Mouse (Mus musculus) hindbrain, embryonic 10.5 days (tissue): Measurements from ENCODE around the gene Tex10. TPM values are rescaled to one million over a fixed set of nuclear protein-coding genes. Genes with fewer than 3 reads are reported as not detected.
A peak's percentile ranks its signal among the peaks of the same experiment; 100 is the strongest.

Experiments used
- DNase-seq: peaks from one replicate; pipeline ENCODE4 v3.0.0-alpha.2; 2017; ENCODE audit warnings: low spot score
- H3K27ac ChIP-seq: fragments of 300-500 bp; sonication (generic); 2 replicates; pipeline ENCODE4 v1.5.1; 2016; ENCODE audit warnings: mild to moderate bottlenecking, moderate library complexity
- H3K27me3 ChIP-seq: fragments of 300-500 bp; sonication (generic); 2 replicates; pipeline ENCODE4 v1.6.1; 2016; ENCODE audit warnings: mild to moderate bottlenecking; ENCODE audit not compliant: poor library complexity, insufficient read depth, severe bottlenecking
- H3K36me3 ChIP-seq: fragments of 300-500 bp; sonication (generic); 2 replicates; pipeline ENCODE4 v1.6.1; 2016; ENCODE audit warnings: mild to moderate bottlenecking, moderate library complexity
- H3K4me1 ChIP-seq: fragments of 300-500 bp; sonication (generic); replicated peaks from 2 replicates; pipeline ENCODE4 v1.6.1; 2016; ENCODE audit warnings: mild to moderate bottlenecking
- H3K4me3 ChIP-seq: fragments of 300-500 bp; sonication (generic); 2 replicates; pipeline ENCODE4 v1.5.1; 2016; ENCODE audit warnings: mild to moderate bottlenecking, moderate library complexity
- H3K9me3 ChIP-seq: fragments of 300-500 bp; sonication (generic); 2 replicates; pipeline ENCODE4 v1.6.1; 2016; ENCODE audit warnings: mild to moderate bottlenecking, moderate library complexity
- WGBS: fragments of 180-500 bp; shearing (Covaris S2); methylation state at CpG from one replicate; pipeline ENCODE4 v1.1.7; 2016; 5-methylcytosine and 5-hydroxymethylcytosine counted together
- polyA plus RNA-seq: library from polyadenylated mRNA; unstranded; fragments of >200 nt; fragmentation: Nextera tagmentation; extraction: Ambion mirVana; gene quantifications from 2 replicates; pipeline ENCODE4 v1.2.1, GENCODE M21; 2016

Tex10 gene
- polyA plus RNA-seq, result 59.3 and 70.6 TPM in 2 replicates

GRCm38 (mm10) chr4:48472792-48473650 lies at the start of gene Tex10:
Tex10 (minus strand) TSS chr4:48473459.
- H3K4me1 ChIP-seq, result peaks cover 26% of the 10 kb centered on the region
- no peaks in the 10 kb centered on the region for H3K9me3 ChIP-seq
- DNase-seq, result peak; percentile 95
- peak within 1 kb of the TSS; percentile 84 for H3K4me3 ChIP-seq
- H3K27me3 ChIP-seq, result no peaks in the 10 kb centered on the region
- H3K27ac ChIP-seq, result peak within 1 kb of the TSS; percentile 97
- peaks cover 19% of the 10 kb centered on the region for H3K36me3 ChIP-seq
- WGBS, result under 1% methylated on average over 89 of the region's 89 CpGs

GRCm38 (mm10) chr4:48510861-48511260 lies 37.6 kb upstream of the Tex10 start:
- Histone ChIP-seq H3K9me3 (peaks cover 11% of the 10 kb centered on the region; the same call in 1 of the 2 replicates), H3K4me3 (no peak overlapping the region), H3K4me1 (no peaks in the 10 kb centered on the region), H3K27me3 (no peaks in the 10 kb centered on the region), H3K27ac (no peak overlapping the region), H3K36me3 (no peaks in the 10 kb centered on the region)
- WGBS, result 69% methylated on average over 2 of the region's 2 CpGs
- no peak for DNase-seq

DNA sequence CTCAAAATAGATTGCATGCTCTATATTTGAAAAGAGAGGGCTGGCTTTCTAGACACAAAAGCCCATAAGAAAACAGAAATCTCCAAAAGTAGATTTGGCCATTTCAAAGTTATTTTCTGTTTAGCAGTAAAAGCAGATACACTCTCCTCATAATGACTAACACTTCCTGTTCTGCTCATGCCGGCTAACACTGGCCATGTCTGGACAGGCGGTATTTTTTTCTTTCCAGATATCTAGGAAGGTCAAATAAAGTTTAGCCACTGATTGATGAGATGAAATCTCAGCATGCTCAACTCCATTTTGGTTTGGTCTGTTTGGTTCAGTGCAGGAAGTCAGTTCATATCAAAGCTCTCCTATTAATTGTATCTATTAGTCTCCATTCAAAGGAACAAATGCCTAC lies 19.3 kb upstream of the Tex10 start:
- DNase-seq, result no peak
- H3K9me3 ChIP-seq, result no peaks in the 10 kb centered on the region
- H3K36me3 ChIP-seq, result no peaks in the 10 kb centered on the region
- H3K27me3 ChIP-seq, result no peaks in the 10 kb centered on the region
- no peak overlapping the region for H3K27ac ChIP-seq
- 90% methylated on average over 2 of the region's 2 CpGs for WGBS
- H3K4me1 ChIP-seq, result peaks cover 7% of the 10 kb centered on the region; the same call in 1 of the 2 replicates
- H3K4me3 ChIP-seq, result no peak overlapping the region

DNA sequence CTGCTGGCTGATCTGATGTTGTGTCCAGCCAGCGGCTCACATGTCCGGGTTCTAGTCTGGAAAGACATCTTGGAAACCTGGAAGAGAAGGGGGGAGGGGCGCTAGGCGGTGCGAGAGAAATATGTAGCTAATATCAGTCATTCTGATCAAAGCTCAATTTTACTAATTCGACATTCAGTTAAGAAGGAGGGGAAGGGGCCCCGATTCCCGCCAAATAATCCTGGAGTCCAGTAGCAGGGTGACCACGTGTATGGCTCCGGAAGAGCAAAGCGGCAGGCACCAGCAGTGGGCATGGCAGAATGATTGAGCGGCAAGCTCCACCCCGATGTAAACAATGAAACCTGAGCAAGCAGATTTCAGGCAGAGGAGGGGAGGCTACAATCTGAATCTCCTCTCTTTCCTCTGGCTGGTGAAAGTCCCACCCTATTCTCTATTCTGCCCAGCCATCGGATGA lies 18.1 kb upstream of the Tex10 start:
- no peaks in the 10 kb centered on the region for H3K36me3 ChIP-seq
- H3K27ac ChIP-seq, result peak overlapping the region; percentile 73
- 15% methylated on average over 14 of the region's 14 CpGs for WGBS
- peaks cover 7% of the 10 kb centered on the region; the same call in 1 of the 2 replicates for H3K4me1 ChIP-seq
- peak; percentile 69 for DNase-seq
- peak overlapping the region; percentile 45 for H3K4me3 ChIP-seq
- no peaks in the 10 kb centered on the region for H3K9me3 ChIP-seq
- no peaks in the 10 kb centered on the region for H3K27me3 ChIP-seq

GRCm38 (mm10) chr4:48488916-48489315 lies 15.7 kb upstream of the Tex10 start:
- Histone ChIP-seq H3K4me1 (peaks cover 7% of the 10 kb centered on the region; the same call in 1 of the 2 replicates), H3K36me3 (no peaks in the 10 kb centered on the region), H3K4me3 (no peak overlapping the region), H3K27me3 (no peaks in the 10 kb centered on the region), H3K9me3 (no peaks in the 10 kb centered on the region), H3K27ac (no peak overlapping the region)
- WGBS, result 87% methylated on average over 2 of the region's 2 CpGs
- no peak for DNase-seq

- no peak overlapping the region for H3K4me3 ChIP-seq
- H3K27me3 ChIP-seq, result no peaks in the 10 kb centered on the region
- 50% methylated on average over 2 of the region's 2 CpGs for WGBS
- no peak overlapping the region for H3K27ac ChIP-seq
- H3K36me3 ChIP-seq, result no peaks in the 10 kb centered on the region
- H3K9me3 ChIP-seq, result peaks cover 10% of the 10 kb centered on the region; the same call in 1 of the 2 replicates
- peak; percentile 38 for DNase-seq
- no peaks in the 10 kb centered on the region for H3K4me1 ChIP-seq
Measured at GRCm38 (mm10) chr4:48481287-48481686, 8.0 kb upstream of the Tex10 start.

- no peak for DNase-seq
- H3K4me1 ChIP-seq, result peaks cover 26% of the 10 kb centered on the region
Measured at GRCm38 (mm10) chr4:48473651-48474011, 372 bp upstream of the Tex10 start.

DNA sequence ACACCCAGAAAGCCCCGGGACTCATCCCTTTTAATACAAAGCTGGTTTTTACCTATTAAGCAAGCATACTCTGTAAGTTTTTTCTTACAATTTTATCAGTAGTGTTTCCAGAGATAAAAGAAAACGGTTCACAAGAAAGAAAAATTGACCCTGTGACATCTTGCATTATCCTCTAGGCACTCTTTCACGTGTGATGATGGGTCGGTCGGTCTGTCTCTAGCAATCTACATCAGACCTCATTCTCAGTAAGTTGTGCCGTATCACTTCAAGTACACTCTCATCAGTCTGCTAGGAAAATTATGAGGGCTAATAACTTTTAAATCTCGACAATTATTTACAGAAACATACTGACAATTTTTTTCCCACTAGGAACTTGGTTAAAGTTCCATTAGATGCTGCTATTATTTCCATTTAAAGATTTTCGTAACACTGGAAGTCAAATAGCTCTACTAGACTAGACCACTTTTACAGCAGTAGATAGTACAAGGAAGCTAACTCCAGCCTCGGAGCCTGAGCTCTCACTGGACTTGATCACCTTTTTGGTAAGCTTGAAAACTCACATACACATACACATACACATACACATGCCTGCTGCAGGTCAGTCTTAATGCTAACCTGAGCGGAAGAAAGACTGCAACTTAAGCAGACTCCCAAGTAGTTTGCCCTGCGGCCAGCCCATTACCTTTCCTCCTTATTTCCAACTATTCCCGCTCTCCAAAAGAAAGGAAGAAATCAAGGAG lies 1.0 kb downstream of the Tex10 start:
- peaks cover 27% of the 10 kb centered on the region for H3K36me3 ChIP-seq
- WGBS, result 21% methylated on average over 12 of the region's 12 CpGs
- peak; percentile 28 for DNase-seq
- peaks cover 26% of the 10 kb centered on the region for H3K4me1 ChIP-seq
- H3K4me3 ChIP-seq, result peak overlapping the region; percentile 84
- H3K27ac ChIP-seq, result peak overlapping the region; percentile 97
- H3K9me3 ChIP-seq, result no peaks in the 10 kb centered on the region
- no peaks in the 10 kb centered on the region for H3K27me3 ChIP-seq

More at GRCm38 (mm10) chr4:48473651-48474011, 372 bp upstream of the Tex10 start:
- 75% methylated on average over 2 of the region's 2 CpGs for WGBS
- H3K9me3 ChIP-seq, result 0 out of 2 replicates have a peak, but pooled peaks cover 4% of the 10 kb centered on the region
- H3K4me3 ChIP-seq, result peak overlapping the region; percentile 84
- H3K36me3 ChIP-seq, result peaks cover 13% of the 10 kb centered on the region; the same call in 1 of the 2 replicates
- no peaks in the 10 kb centered on the region for H3K27me3 ChIP-seq
- H3K27ac ChIP-seq, result peak overlapping the region; percentile 97

GRCm38 (mm10) chr4:48470977-48471376 lies 2.3 kb downstream of the Tex10 start:
- peaks cover 26% of the 10 kb centered on the region for H3K4me1 ChIP-seq
- no peak overlapping the region for H3K27ac ChIP-seq
- no peaks in the 10 kb centered on the region for H3K27me3 ChIP-seq
- H3K9me3 ChIP-seq, result no peaks in the 10 kb centered on the region
- no peak for DNase-seq
- peak overlapping the region; percentile 84 for H3K4me3 ChIP-seq
- 65% methylated on average over 1 of the region's 1 CpGs for WGBS
- peaks cover 39% of the 10 kb centered on the region for H3K36me3 ChIP-seq

- 83% methylated on average over 1 of the region's 1 CpGs for WGBS
- H3K27ac ChIP-seq, result no peak overlapping the region
- H3K4me3 ChIP-seq, result no peak overlapping the region
- H3K4me1 ChIP-seq, result no peaks in the 10 kb centered on the region
- DNase-seq, result no peak
- H3K36me3 ChIP-seq, result peaks cover 84% of the 10 kb centered on the region
- H3K27me3 ChIP-seq, result no peaks in the 10 kb centered on the region
- H3K9me3 ChIP-seq, result no peaks in the 10 kb centered on the region
Measured at GRCm38 (mm10) chr4:48461060-48461459, 12.2 kb downstream of the Tex10 start.

DNA sequence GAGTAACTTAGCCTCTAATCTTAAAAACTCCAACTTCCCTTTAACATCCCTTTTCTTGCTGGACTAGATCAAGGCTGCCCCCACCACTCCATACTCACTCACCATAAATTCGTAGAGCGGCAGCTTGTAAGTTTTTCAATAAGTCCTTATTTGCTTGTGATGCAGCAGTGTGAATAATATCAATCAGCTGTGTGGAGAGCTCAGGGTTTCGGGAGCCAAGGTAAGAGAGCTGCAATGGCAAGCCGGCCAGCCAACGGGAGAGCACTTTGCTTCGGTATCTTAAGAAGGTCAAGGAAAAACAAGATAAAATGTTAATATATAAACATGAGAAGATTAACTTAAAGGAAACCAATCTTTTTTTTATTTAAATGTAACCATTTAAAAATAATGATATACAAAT lies 14.8 kb downstream of the Tex10 start:
- WGBS, result 95% methylated on average over 6 of the region's 6 CpGs
- Histone ChIP-seq H3K4me3 (no peak overlapping the region), H3K36me3 (peaks cover 84% of the 10 kb centered on the region), H3K9me3 (no peaks in the 10 kb centered on the region), H3K27me3 (no peaks in the 10 kb centered on the region), H3K4me1 (no peaks in the 10 kb centered on the region), H3K27ac (no peak overlapping the region)
- DNase-seq, result no peak

GRCm38 (mm10) chr4:48454106-48454773 lies 19.0 kb downstream of the Tex10 start:
- H3K4me3 ChIP-seq, result no peak overlapping the region
- H3K9me3 ChIP-seq, result no peaks in the 10 kb centered on the region
- DNase-seq, result no peak
- WGBS, result 97% methylated on average over 2 of the region's 2 CpGs
- H3K4me1 ChIP-seq, result no peaks in the 10 kb centered on the region
- H3K27ac ChIP-seq, result no peak overlapping the region
- no peaks in the 10 kb centered on the region for H3K27me3 ChIP-seq
- H3K36me3 ChIP-seq, result peaks cover 87% of the 10 kb centered on the region
